Mouse (Mus musculus): Measurements from ENCODE around the gene Olfr995. TPM values are rescaled to one million over a fixed set of nuclear protein-coding genes. Genes with fewer than 3 reads are reported as not detected.

The Olfr995 gene
- polyA plus RNA-seq, 1 experiment: not detected

DNA sequence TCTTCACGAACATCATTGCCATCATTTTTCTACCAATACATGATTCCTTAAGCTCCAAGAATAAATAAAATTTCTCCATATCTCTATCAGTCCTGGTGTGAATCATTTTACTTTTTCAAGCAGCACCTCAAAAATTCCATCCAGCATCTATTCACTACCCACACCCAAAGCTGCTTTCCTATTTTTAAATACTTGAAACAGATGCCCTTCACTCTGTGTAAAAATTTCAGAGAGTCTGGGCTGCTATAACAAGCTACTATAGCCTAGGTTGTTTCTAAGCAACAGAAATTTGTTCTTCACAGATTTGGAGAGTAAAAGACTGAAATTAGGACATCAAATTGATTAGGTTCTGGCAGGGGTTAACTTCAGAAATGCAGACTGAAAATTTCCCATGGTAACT, 17.5 kb downstream of the Olfr995 start:
- TF ChIP-seq CTCF (IDR thresholded peaks at IDR 0.05; ENCODE audit: control insufficient read depth, insufficient read depth, insufficient read length) (no peak), FOSL1 (IDR thresholded peaks at IDR 0.05; ENCODE audit: insufficient read depth, low read length, poor library complexity, severe bottlenecking) (no peak), MYOG (IDR thresholded peaks at IDR 0.05; ENCODE audit: control insufficient read depth, extremely low read depth, insufficient read length) (no peak), USF1 (IDR thresholded peaks at IDR 0.05; ENCODE audit: low read depth) (no peak), MYOD1 (IDR thresholded peaks at IDR 0.05; ENCODE audit: control insufficient read depth, insufficient read length, low read depth) (no peak), MAX (IDR thresholded peaks at IDR 0.05) (no peak), CEBPB (IDR thresholded peaks at IDR 0.05; ENCODE audit: low read depth) (no peak)
- no peak overlapping the region for H3K4me3 ChIP-seq (ENCODE audit: insufficient read depth, poor library complexity, severe bottlenecking)
- H3K27me3 ChIP-seq (ENCODE audit: control insufficient read depth, insufficient read depth, insufficient read length): no peaks in the 10 kb centered on the region
- H3ac ChIP-seq (ENCODE audit: control insufficient read depth, insufficient read length, low read depth): no peak overlapping the region
- H3K79me2 ChIP-seq (ENCODE audit: control insufficient read depth, insufficient read depth): no peaks in the 10 kb centered on the region
- H3K36me3 ChIP-seq (ENCODE audit: control insufficient read depth, insufficient read depth): no peaks in the 10 kb centered on the region
- no peaks in the 10 kb centered on the region for H3K79me3 ChIP-seq (ENCODE audit: low read depth)

DNA sequence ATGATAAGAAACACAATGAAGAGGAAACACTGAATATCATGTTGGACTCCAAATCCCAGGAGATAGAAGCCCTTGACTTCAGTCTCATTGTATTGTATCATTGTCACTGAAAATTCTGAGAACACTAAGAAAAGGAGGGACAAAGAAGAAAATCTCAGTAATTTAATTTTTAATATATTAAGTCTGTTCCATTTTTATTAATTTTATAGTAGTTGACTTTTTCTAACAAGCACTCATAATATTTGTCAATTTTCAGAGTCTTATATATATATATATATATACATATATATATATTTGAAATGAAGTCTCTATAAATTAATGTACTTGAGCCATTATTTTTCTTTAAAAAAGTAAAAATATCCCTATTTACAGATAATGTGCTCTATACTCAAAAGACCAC, 28.7 kb downstream of the Olfr995 start, which contains the start of gene Olfr993:
Gene Olfr993 (minus strand): TSS at position 101 of the 400 bp plus-strand sequence.
- no peaks in the 10 kb centered on the region for H3K79me3 ChIP-seq (ENCODE audit: low read depth)
- no peak for TF ChIP-seq MAX (IDR thresholded peaks at IDR 0.05)

GRCm38 (mm10) chr2:85409369-85409768, 34.1 kb downstream of the Olfr995 start, which contains the start of gene Olfr992:
Gene Olfr992, minus strand, starts transcription at chr2:85409469.
- no peak for TF ChIP-seq MAX (IDR thresholded peaks at IDR 0.05)
- H3K36me3 ChIP-seq (ENCODE audit: control insufficient read depth, insufficient read depth): no peaks in the 10 kb centered on the region
- H3K79me3 ChIP-seq (ENCODE audit: low read depth): no peaks in the 10 kb centered on the region
- H3K79me2 ChIP-seq (ENCODE audit: control insufficient read depth, insufficient read depth): no peaks in the 10 kb centered on the region
- no peak within 1 kb of the TSS for H3K4me3 ChIP-seq (ENCODE audit: insufficient read depth, poor library complexity, severe bottlenecking)
- H3ac ChIP-seq (ENCODE audit: control insufficient read depth, insufficient read length, low read depth): no peak within 1 kb of the TSS
- H3K27me3 ChIP-seq (ENCODE audit: control insufficient read depth, insufficient read depth, insufficient read length): no peaks in the 10 kb centered on the region

More for the DNA sequence above, 28.7 kb downstream of the Olfr995 start, which contains the start of gene Olfr993:
- Histone ChIP-seq H3K4me3 (ENCODE audit: insufficient read depth, poor library complexity, severe bottlenecking) (no peak within 1 kb of the TSS), H3K36me3 (ENCODE audit: control insufficient read depth, insufficient read depth) (no peaks in the 10 kb centered on the region), H3ac (ENCODE audit: control insufficient read depth, insufficient read length, low read depth) (no peak within 1 kb of the TSS), H3K27me3 (ENCODE audit: control insufficient read depth, insufficient read depth, insufficient read length) (no peaks in the 10 kb centered on the region), H3K79me2 (ENCODE audit: control insufficient read depth, insufficient read depth) (no peaks in the 10 kb centered on the region)

Other genes with a start within 250 kb of the Olfr995 start
- not detected for gene Lrrc55, start 246.4 kb downstream of the Olfr995 start, polyA plus RNA-seq (2012; fragmentation: generic; extraction: Trizol)
- gene Olfr987, start 104.3 kb downstream of the Olfr995 start, polyA plus RNA-seq (2012; fragmentation: generic; extraction: Trizol): not detected
- not detected for gene Olfr988, start 80.4 kb downstream of the Olfr995 start, polyA plus RNA-seq (2012; fragmentation: generic; extraction: Trizol)
- not detected for gene Olfr992, start 34.2 kb downstream of the Olfr995 start, polyA plus RNA-seq (2012; fragmentation: generic; extraction: Trizol)
- not detected for gene Olfr993, start 28.8 kb downstream of the Olfr995 start, polyA plus RNA-seq (2012; fragmentation: generic; extraction: Trizol)
- not detected for gene Olfr994, start 7.2 kb downstream of the Olfr995 start, polyA plus RNA-seq (2012; fragmentation: generic; extraction: Trizol)
- gene 4833423E24Rik, start 75.4 kb upstream of the Olfr995 start, polyA plus RNA-seq (2012; fragmentation: generic; extraction: Trizol): not detected
- not detected for gene Olfr996, start 135.6 kb upstream of the Olfr995 start, polyA plus RNA-seq (2012; fragmentation: generic; extraction: Trizol)
- gene Olfr998, start 145.3 kb upstream of the Olfr995 start, polyA plus RNA-seq (2012; fragmentation: generic; extraction: Trizol): not detected
- not detected for gene Olfr1000, start 168.3 kb upstream of the Olfr995 start, polyA plus RNA-seq (2012; fragmentation: generic; extraction: Trizol)
- gene Olfr1002, start 207.1 kb upstream of the Olfr995 start, polyA plus RNA-seq (2012; fragmentation: generic; extraction: Trizol): not detected
- not detected for gene Olfr154, start 220.8 kb upstream of the Olfr995 start, polyA plus RNA-seq (2012; fragmentation: generic; extraction: Trizol)
- gene Olfr1006, start 235.1 kb upstream of the Olfr995 start, polyA plus RNA-seq (2012; fragmentation: generic; extraction: Trizol): not detected
- not detected for gene Olfr1008, start 245.8 kb upstream of the Olfr995 start, polyA plus RNA-seq (2012; fragmentation: generic; extraction: Trizol)

Data from C2C12 (cell line).